Mouse (Mus musculus): ENCODE measurements at regions not wholly inside any gene's neighbourhood (a gene's known extent, or its start where the extent isn't known, plus 50 kb on each side); places are given as distances from the start of the nearest gene placed in this dataset.
A peak's percentile ranks its signal among the peaks of the same experiment; 100 is the strongest.

- H3K27me3 ChIP-seq (ENCODE audit: insufficient read depth, low read length) = no peaks in the 10 kb centered on the region
- peaks cover 6% of the 10 kb centered on the region; the same call in 1 of the 2 replicates for H3K4me1 ChIP-seq (ENCODE audit: insufficient read depth)
- H3K27ac ChIP-seq (ENCODE audit: low read depth, low read length) = no peak overlapping the region
- no peak for TF ChIP-seq CTCF (IDR thresholded peaks at IDR 0.05; ENCODE audit: low read depth)
- 50% methylated on average over 6 of the region's 6 CpGs for WGBS
- no peak overlapping the region for H3K9ac ChIP-seq
- H3K36me3 ChIP-seq (ENCODE audit: insufficient read depth) = no peaks in the 10 kb centered on the region
- DNase-seq (no peak), ATAC-seq (no peak)
- no peak overlapping the region for H3K4me3 ChIP-seq (ENCODE audit: low read depth, low read length)
- H3K9me3 ChIP-seq (ENCODE audit: low read length) = no peaks in the 10 kb centered on the region
- no peak overlapping the region for H3K4me2 ChIP-seq (ENCODE audit: low read depth)
Observed at GRCm38 (mm10) chr7:72500996-72501395, 194.6 kb upstream of the Mctp2 start.

- Histone ChIP-seq H3K4me3 (ENCODE audit: low read depth, low read length) (no peak overlapping the region), H3K4me1 (ENCODE audit: insufficient read depth) (peaks cover 6% of the 10 kb centered on the region; the same call in 1 of the 2 replicates), H3K27ac (ENCODE audit: low read depth, low read length) (no peak overlapping the region), H3K27me3 (ENCODE audit: insufficient read depth, low read length) (no peaks in the 10 kb centered on the region), H3K9me3 (ENCODE audit: low read length) (no peaks in the 10 kb centered on the region), H3K36me3 (ENCODE audit: insufficient read depth) (no peaks in the 10 kb centered on the region), H3K9ac (no peak overlapping the region), H3K4me2 (ENCODE audit: low read depth) (no peak overlapping the region)
- DNase-seq (no peak), ATAC-seq (no peak)
- 93% methylated on average over 3 of the region's 3 CpGs for WGBS
- no peak for TF ChIP-seq CTCF (IDR thresholded peaks at IDR 0.05; ENCODE audit: low read depth)
Observed at GRCm38 (mm10) chr7:72501431-72501830, 195.0 kb upstream of the Mctp2 start.

DNA sequence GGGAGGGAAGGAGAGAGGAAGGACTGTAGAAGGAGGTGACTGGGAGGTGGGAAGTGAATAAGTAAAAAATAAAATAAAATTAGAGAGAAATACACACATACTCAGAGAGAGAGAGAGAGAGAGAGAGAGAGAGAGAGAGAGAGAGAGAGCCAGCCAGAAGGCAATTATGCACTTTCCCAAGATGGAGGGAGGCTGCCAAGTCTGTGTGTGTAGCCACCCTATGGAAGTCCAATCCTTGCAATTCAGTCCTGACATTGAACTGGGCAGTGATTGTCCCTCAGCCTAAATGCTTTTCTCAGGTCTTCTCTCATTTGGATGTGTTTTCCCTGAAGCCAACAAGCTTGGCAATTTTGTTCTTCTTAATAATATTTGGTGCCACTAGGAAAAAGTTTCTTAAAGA, 197.3 kb upstream of the Mctp2 start:
- ATAC-seq (no peak), DNase-seq (no peak)
- H3K4me2 ChIP-seq (ENCODE audit: low read depth) = no peak overlapping the region
- H3K9ac ChIP-seq = no peak overlapping the region
- H3K27me3 ChIP-seq (ENCODE audit: insufficient read depth, low read length) = no peaks in the 10 kb centered on the region
- H3K4me1 ChIP-seq (ENCODE audit: insufficient read depth) = peaks cover 3% of the 10 kb centered on the region; the same call in 1 of the 2 replicates
- TF ChIP-seq CTCF (IDR thresholded peaks at IDR 0.05; ENCODE audit: low read depth) = no peak
- no peak overlapping the region for H3K4me3 ChIP-seq (ENCODE audit: low read depth, low read length)
- no peak overlapping the region for H3K27ac ChIP-seq (ENCODE audit: low read depth, low read length)
- H3K36me3 ChIP-seq (ENCODE audit: insufficient read depth) = no peaks in the 10 kb centered on the region
- H3K9me3 ChIP-seq (ENCODE audit: low read length) = no peaks in the 10 kb centered on the region

DNA sequence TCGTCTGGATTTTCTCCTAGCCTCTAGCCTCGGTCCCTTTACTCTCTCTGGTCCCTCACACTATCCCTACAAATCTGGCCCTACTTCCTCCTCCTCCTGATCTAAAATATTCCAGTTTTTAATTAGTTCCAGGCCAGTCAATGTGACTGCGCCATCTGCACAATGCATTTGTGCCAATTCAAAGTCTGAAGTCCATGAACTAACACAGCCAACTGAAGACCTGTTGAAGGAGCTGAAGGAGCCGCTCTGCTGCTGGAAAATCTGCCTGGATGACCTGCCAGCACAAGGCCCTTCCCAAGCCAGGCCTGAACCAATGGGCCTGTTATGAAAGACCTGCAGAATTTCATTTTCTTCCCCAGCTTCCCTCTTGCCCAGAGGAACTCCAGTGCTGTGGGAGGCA, 197.9 kb upstream of the Mctp2 start:
- no peak overlapping the region for H3K27ac ChIP-seq (ENCODE audit: low read depth, low read length)
- H3K36me3 ChIP-seq (ENCODE audit: insufficient read depth) = no peaks in the 10 kb centered on the region
- H3K4me3 ChIP-seq (ENCODE audit: low read depth, low read length) = no peak overlapping the region
- H3K9ac ChIP-seq = no peak overlapping the region
- no peaks in the 10 kb centered on the region for H3K27me3 ChIP-seq (ENCODE audit: insufficient read depth, low read length)
- no peaks in the 10 kb centered on the region for H3K4me1 ChIP-seq (ENCODE audit: insufficient read depth)
- DNase-seq (peak; percentile 36), ATAC-seq (peak; percentile 32)
- WGBS = 62% methylated on average over 4 of the region's 4 CpGs
- H3K9me3 ChIP-seq (ENCODE audit: low read length) = no peaks in the 10 kb centered on the region
- no peak overlapping the region for H3K4me2 ChIP-seq (ENCODE audit: low read depth)
- TF ChIP-seq CTCF (IDR thresholded peaks at IDR 0.05; ENCODE audit: low read depth) = no peak

- no peak overlapping the region for H3K4me3 ChIP-seq (ENCODE audit: low read depth, low read length)
- no peak overlapping the region for H3K9ac ChIP-seq
- 91% methylated on average over 8 of the region's 8 CpGs for WGBS
- no peaks in the 10 kb centered on the region for H3K9me3 ChIP-seq (ENCODE audit: low read length)
- no peak for ATAC-seq
- no peaks in the 10 kb centered on the region for H3K4me1 ChIP-seq (ENCODE audit: insufficient read depth)
- no peak overlapping the region for H3K27ac ChIP-seq (ENCODE audit: low read depth, low read length)
- H3K27me3 ChIP-seq (ENCODE audit: insufficient read depth, low read length) = no peaks in the 10 kb centered on the region
- TF ChIP-seq CTCF (IDR thresholded peaks at IDR 0.05; ENCODE audit: low read depth) = no peak
- no peak overlapping the region for H3K4me2 ChIP-seq (ENCODE audit: low read depth)
- H3K36me3 ChIP-seq (ENCODE audit: insufficient read depth) = no peaks in the 10 kb centered on the region
- no peak for DNase-seq
Observed at GRCm38 (mm10) chr7:72505732-72506460, 199.5 kb upstream of the Mctp2 start.

DNA sequence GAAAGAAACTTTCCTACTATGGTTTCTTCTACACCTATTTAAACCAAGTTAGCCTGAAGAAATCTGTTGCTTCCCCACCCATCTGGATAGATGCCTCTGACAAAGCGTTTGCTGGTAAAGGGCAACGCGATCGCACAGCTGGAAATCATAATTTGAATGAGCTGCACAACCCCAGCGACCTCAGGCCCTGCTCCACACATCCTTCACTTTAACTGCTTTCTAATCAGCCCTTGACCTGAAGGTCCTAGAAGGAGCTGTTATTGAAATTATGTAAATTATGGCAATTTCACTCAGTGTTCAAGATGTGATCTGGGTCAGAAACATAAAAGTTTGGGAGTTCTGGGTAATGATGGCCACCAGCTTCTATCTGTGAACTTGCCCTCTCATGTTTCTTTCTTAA, 201.5 kb upstream of the Mctp2 start:
- Histone ChIP-seq H3K9me3 (ENCODE audit: low read length) (no peaks in the 10 kb centered on the region), H3K36me3 (ENCODE audit: insufficient read depth) (no peaks in the 10 kb centered on the region), H3K9ac (no peak overlapping the region), H3K4me3 (ENCODE audit: low read depth, low read length) (no peak overlapping the region), H3K4me2 (ENCODE audit: low read depth) (no peak overlapping the region), H3K27ac (ENCODE audit: low read depth, low read length) (no peak overlapping the region), H3K4me1 (ENCODE audit: insufficient read depth) (no peaks in the 10 kb centered on the region), H3K27me3 (ENCODE audit: insufficient read depth, low read length) (no peaks in the 10 kb centered on the region)
- no peak for TF ChIP-seq CTCF (IDR thresholded peaks at IDR 0.05; ENCODE audit: low read depth)
- ATAC-seq = no peak
- 51% methylated on average over 5 of the region's 5 CpGs for WGBS
- no peak for DNase-seq

GRCm38 (mm10) chr7:72510116-72510515, 203.7 kb upstream of the Mctp2 start:
- no peak for ATAC-seq
- TF ChIP-seq CTCF (IDR thresholded peaks at IDR 0.05; ENCODE audit: low read depth) = no peak

More at GRCm38 (mm10) chr7:72510116-72510515, 203.7 kb upstream of the Mctp2 start:
- H3K9ac ChIP-seq = no peak overlapping the region
- no peak overlapping the region for H3K4me2 ChIP-seq (ENCODE audit: low read depth)
- H3K36me3 ChIP-seq (ENCODE audit: insufficient read depth) = no peaks in the 10 kb centered on the region
- no peak overlapping the region for H3K4me3 ChIP-seq (ENCODE audit: low read depth, low read length)
- no peaks in the 10 kb centered on the region for H3K27me3 ChIP-seq (ENCODE audit: insufficient read depth, low read length)
- 85% methylated on average over 4 of the region's 4 CpGs for WGBS
- no peak for DNase-seq
- no peak overlapping the region for H3K27ac ChIP-seq (ENCODE audit: low read depth, low read length)
- no peaks in the 10 kb centered on the region for H3K9me3 ChIP-seq (ENCODE audit: low read length)
- no peaks in the 10 kb centered on the region for H3K4me1 ChIP-seq (ENCODE audit: insufficient read depth)
